Mouse (Mus musculus): Measurements from ENCODE around the gene Dnajc22. TPM values are rescaled to one million over a fixed set of nuclear protein-coding genes. Genes with fewer than 3 reads are reported as not detected.

The Dnajc22 gene
- total RNA-seq, 4 experiments from 2014 or later, result 0.24 TPM; not detected in 3

- DNase-seq (ENCODE audit: low spot score in 2 of 2), result no peak
Measured at GRCm38 (mm10) chr15:99085997-99086396, 7.0 kb upstream of the Dnajc22 start.

GRCm38 (mm10) chr15:99087253-99088075, 5.5 kb upstream of the Dnajc22 start, which contains the start of gene C1ql4:
C1ql4 (minus strand) TSS chr15:99087817.
- DNase-seq (ENCODE audit: low spot score in 2 of 2), result no peak

GRCm38 (mm10) chr15:99088292-99088691, 4.7 kb upstream of the Dnajc22 start:
- peak; percentile 42 to 55 for DNase-seq (ENCODE audit: low spot score in 2 of 2)

- DNase-seq (ENCODE audit: low spot score in 2 of 2), result no peak
Measured at GRCm38 (mm10) chr15:99089069-99089468, 3.9 kb upstream of the Dnajc22 start.

GRCm38 (mm10) chr15:99093291-99094258, 605 bp downstream of the Dnajc22 start:
- no peak for DNase-seq (ENCODE audit: low spot score in 2 of 2)

- DNase-seq (ENCODE audit: low spot score in 2 of 2), result no peak
Measured at GRCm38 (mm10) chr15:99094631-99095270, 1.8 kb downstream of the Dnajc22 start.

- DNase-seq (ENCODE audit: low spot score in 2 of 2), result no peak
Measured at GRCm38 (mm10) chr15:99095356-99095755, 2.4 kb downstream of the Dnajc22 start.

- DNase-seq (ENCODE audit: low spot score in 2 of 2), result no peak
Measured at GRCm38 (mm10) chr15:99096061-99096793, 3.3 kb downstream of the Dnajc22 start.

- DNase-seq (ENCODE audit: low spot score in 2 of 2), result no peak
Measured at GRCm38 (mm10) chr15:99096831-99097500, 4.0 kb downstream of the Dnajc22 start.

- no peak for DNase-seq (ENCODE audit: low spot score in 2 of 2)
Measured at GRCm38 (mm10) chr15:99097840-99098492, 5.0 kb downstream of the Dnajc22 start.

- DNase-seq (ENCODE audit: low spot score in 2 of 2), result no peak
Measured at GRCm38 (mm10) chr15:99098493-99098861, 5.5 kb downstream of the Dnajc22 start.

GRCm38 (mm10) chr15:99099139-99099556, 6.2 kb downstream of the Dnajc22 start:
- no peak for DNase-seq (ENCODE audit: low spot score in 2 of 2)

- no peak for DNase-seq (ENCODE audit: low spot score in 2 of 2)
Measured at GRCm38 (mm10) chr15:99099984-99100383, 7.0 kb downstream of the Dnajc22 start.

- DNase-seq (ENCODE audit: low spot score in 2 of 2), result no peak
Measured at GRCm38 (mm10) chr15:99105238-99105637, 12.3 kb downstream of the Dnajc22 start.

- DNase-seq (ENCODE audit: low spot score in 2 of 2), result no peak
Measured at GRCm38 (mm10) chr15:99107866-99108265, 14.9 kb downstream of the Dnajc22 start.

- DNase-seq (ENCODE audit: low spot score in 2 of 2), result no peak
Measured at GRCm38 (mm10) chr15:99111139-99111538, 18.2 kb downstream of the Dnajc22 start.

GRCm38 (mm10) chr15:99111809-99112208, 18.8 kb downstream of the Dnajc22 start:
- no peak for DNase-seq (ENCODE audit: low spot score in 2 of 2)

- no peak for DNase-seq (ENCODE audit: low spot score in 2 of 2)
Measured at GRCm38 (mm10) chr15:99112843-99113395, 19.9 kb downstream of the Dnajc22 start.

- DNase-seq (ENCODE audit: low spot score in 2 of 2), result no peak
Measured at GRCm38 (mm10) chr15:99113396-99113975, 20.5 kb downstream of the Dnajc22 start.
